Mouse (Mus musculus): ENCODE data around the gene Them5. TPM values are rescaled to one million over a fixed set of nuclear protein-coding genes. Genes with fewer than 3 reads are reported as not detected.
A peak's percentile ranks its signal among the peaks of the same experiment; 100 is the strongest.

The Them5 gene
- polyA plus RNA-seq, 2 experiments from 2014 or later: not detected

GRCm38 (mm10) chr3:94372641-94373040 lies 30.7 kb downstream of the Them5 start, which contains the start of gene Rorc:
Gene Rorc (plus strand): TSS chr3:94372794.
- no peak for ATAC-seq

GRCm38 (mm10) chr3:94373090-94373489 lies 31.2 kb downstream of the Them5 start:
- no peak for ATAC-seq

- no peak for ATAC-seq
These were observed 31.7 kb downstream of the Them5 start for GRCm38 (mm10) chr3:94373597-94374011.

GRCm38 (mm10) chr3:94374636-94375035 lies 32.7 kb downstream of the Them5 start:
- no peak for ATAC-seq

- ATAC-seq: no peak
These were observed 33.2 kb downstream of the Them5 start for GRCm38 (mm10) chr3:94375146-94375545.

- ATAC-seq: no peak
These were observed 34.0 kb downstream of the Them5 start for GRCm38 (mm10) chr3:94375861-94376260.

- peak; percentile 11 for ATAC-seq
These were observed 35.4 kb downstream of the Them5 start for GRCm38 (mm10) chr3:94377028-94377923.

- peak; percentile 72 for ATAC-seq
These were observed 38.1 kb downstream of the Them5 start for GRCm38 (mm10) chr3:94379831-94380510.

GRCm38 (mm10) chr3:94382308-94382707 lies 40.4 kb downstream of the Them5 start:
- ATAC-seq: no peak

- no peak for ATAC-seq
These were observed 41.6 kb downstream of the Them5 start for GRCm38 (mm10) chr3:94383476-94383875.

- no peak for ATAC-seq
These were observed 44.8 kb downstream of the Them5 start for GRCm38 (mm10) chr3:94386671-94387070.

GRCm38 (mm10) chr3:94387391-94387790 lies 45.5 kb downstream of the Them5 start:
- ATAC-seq: no peak

GRCm38 (mm10) chr3:94388047-94388446 lies 46.1 kb downstream of the Them5 start:
- ATAC-seq: peak; percentile 86

- no peak for ATAC-seq
These were observed 47.5 kb downstream of the Them5 start for GRCm38 (mm10) chr3:94389420-94389819.

GRCm38 (mm10) chr3:94391001-94391400 lies 49.1 kb downstream of the Them5 start:
- ATAC-seq: no peak

GRCm38 (mm10) chr3:94392128-94392527 lies 50.2 kb downstream of the Them5 start:
- no peak for ATAC-seq

GRCm38 (mm10) chr3:94393049-94393448 lies 51.1 kb downstream of the Them5 start:
- ATAC-seq: no peak

GRCm38 (mm10) chr3:94396336-94396735 lies 54.4 kb downstream of the Them5 start:
- ATAC-seq: no peak

- ATAC-seq: no peak
These were observed 55.0 kb downstream of the Them5 start for GRCm38 (mm10) chr3:94396851-94397250.
